Mouse (Mus musculus) heart, adult 2 months (tissue): ENCODE measurements around the gene Gjb6.

Experiments used
- CTCF ChIP-seq: fragments of 200-600 bp; IDR thresholded peaks from 2 replicates; pipeline ENCODE4 v1.8.1; 2022; ENCODE audit warnings: antibody characterized with exemption, mild to moderate bottlenecking, moderate library complexity
- EP300 ChIP-seq: fragments of 200-500 bp; IDR thresholded peaks from 2 replicates; pipeline ENCODE4 v1.6.1; 2011; ENCODE audit warnings: low read depth, low read length, control low read depth; ENCODE audit not compliant: insufficient read depth
- POLR2A ChIP-seq: fragments of 200-500 bp; IDR thresholded peaks from 2 replicates; pipeline ENCODE4 v1.6.1; 2011; ENCODE audit warnings: mild to moderate bottlenecking, low read depth, low read length, control low read depth; ENCODE audit not compliant: insufficient read depth

GRCm38 (mm10) chr14:57161201-57161600 is 27.8 kb upstream of the Gjb6 start:
- no peak for TF ChIP-seq CTCF
- TF ChIP-seq POLR2A: no peak
- TF ChIP-seq EP300: no peak
